Mouse (Mus musculus) hindbrain, embryonic 11.5 days (tissue): ENCODE data around the gene Def8. TPM values are rescaled to one million over a fixed set of nuclear protein-coding genes. Genes with fewer than 3 reads are reported as not detected.

Experiments
- ATAC-seq: fragments of 200-750 bp; cut with Nextera tagmentation; 2 replicates; pipeline ENCODE4 v1.8.0; 2017; ENCODE audit warnings: mild to moderate bottlenecking, moderate TSS enrichment, moderate library complexity; ENCODE audit not compliant: low FRiP score
- DNase-seq: peaks from one replicate; pipeline ENCODE4 v3.0.0-alpha.2; 2015; ENCODE audit warnings: low spot score
- H3K27ac ChIP-seq: fragments of 300-500 bp; sonication (generic); 2 replicates; pipeline ENCODE4 v1.5.1; 2014; ENCODE audit warnings: mild to moderate bottlenecking, low read depth, low read length
- H3K27me3 ChIP-seq: fragments of 300-500 bp; sonication (generic); 2 replicates; pipeline ENCODE4 v1.6.1; 2014; ENCODE audit warnings: mild to moderate bottlenecking, low read length, moderate library complexity, mixed read lengths; ENCODE audit not compliant: control insufficient read depth, insufficient read depth
- H3K36me3 ChIP-seq: fragments of 300-500 bp; sonication (generic); 2 replicates; pipeline ENCODE4 v1.6.1; 2014; ENCODE audit warnings: mild to moderate bottlenecking, low read length, moderate library complexity, mixed read lengths; ENCODE audit not compliant: control insufficient read depth, insufficient read depth
- H3K4me1 ChIP-seq: fragments of 300-500 bp; sonication (generic); replicated peaks from 2 replicates; pipeline ENCODE4 v1.6.1; 2014; ENCODE audit warnings: low read length, mixed read lengths; ENCODE audit not compliant: control insufficient read depth, insufficient read depth
- H3K4me2 ChIP-seq: fragments of 300-500 bp; sonication (generic); replicated peaks from 2 replicates; pipeline ENCODE4 v1.6.1; 2014; ENCODE audit warnings: mild to moderate bottlenecking, low read depth, low read length
- H3K4me3 ChIP-seq: fragments of 300-500 bp; sonication (generic); 2 replicates; pipeline ENCODE4 v1.5.1; 2014; ENCODE audit warnings: low read depth, low read length
- H3K9ac ChIP-seq: fragments of 300-500 bp; sonication (generic); 2 replicates; pipeline ENCODE4 v1.6.1; 2014; ENCODE audit warnings: low read depth, low read length
- H3K9me3 ChIP-seq: fragments of 300-500 bp; sonication (generic); 2 replicates; pipeline ENCODE4 v1.6.1; 2016; ENCODE audit warnings: low read length; ENCODE audit not compliant: control insufficient read depth
- WGBS: fragments of 180-500 bp; shearing (Covaris S2); extraction: QIAGEN DNeasy Blood & Tissue Kit; methylation state at CpG from one replicate; pipeline ENCODE4 v1.1.7; 2014; 5-methylcytosine and 5-hydroxymethylcytosine counted together
- polyA plus RNA-seq: library from polyadenylated mRNA; unstranded; fragments of >200 nt; fragmentation: Nextera tagmentation; extraction: Ambion mirVana; gene quantifications from 2 replicates; pipeline ENCODE4 v1.2.1, GENCODE M21; 2014

Gene Def8
- polyA plus RNA-seq, 1 experiment from 2014 or later = 32.5 TPM

DNA sequence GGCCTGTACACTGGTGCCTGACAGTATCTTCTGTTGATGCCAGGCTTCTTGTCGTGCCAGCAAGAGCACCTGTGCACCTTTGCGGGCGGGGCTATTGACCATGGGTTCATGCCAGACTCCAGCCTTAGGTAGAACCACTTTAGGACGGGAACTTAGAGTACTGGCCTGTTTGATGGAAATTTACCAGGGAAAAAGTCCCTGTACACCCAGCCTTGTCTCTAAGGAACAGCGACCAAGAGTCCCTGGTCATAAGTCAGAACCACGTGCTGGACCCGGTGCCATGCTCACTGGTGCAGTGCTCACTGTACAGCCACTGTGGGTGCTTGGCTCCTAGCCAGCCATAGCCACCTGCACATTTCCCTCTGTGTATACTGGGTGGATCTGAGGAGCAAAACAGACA lies 34.3 kb upstream of the Def8 start:
- no peak overlapping the region for H3K27ac ChIP-seq
- no peak overlapping the region for H3K4me2 ChIP-seq
- no peaks in the 10 kb centered on the region for H3K4me1 ChIP-seq
- no peak overlapping the region for H3K4me3 ChIP-seq
- H3K9me3 ChIP-seq = no peaks in the 10 kb centered on the region
- DNase-seq (no peak), ATAC-seq (no peak)
- no peak overlapping the region for H3K9ac ChIP-seq
- no peaks in the 10 kb centered on the region for H3K27me3 ChIP-seq
- 96% methylated on average over 7 of the region's 7 CpGs for WGBS
- H3K36me3 ChIP-seq = peaks cover 22% of the 10 kb centered on the region

DNA sequence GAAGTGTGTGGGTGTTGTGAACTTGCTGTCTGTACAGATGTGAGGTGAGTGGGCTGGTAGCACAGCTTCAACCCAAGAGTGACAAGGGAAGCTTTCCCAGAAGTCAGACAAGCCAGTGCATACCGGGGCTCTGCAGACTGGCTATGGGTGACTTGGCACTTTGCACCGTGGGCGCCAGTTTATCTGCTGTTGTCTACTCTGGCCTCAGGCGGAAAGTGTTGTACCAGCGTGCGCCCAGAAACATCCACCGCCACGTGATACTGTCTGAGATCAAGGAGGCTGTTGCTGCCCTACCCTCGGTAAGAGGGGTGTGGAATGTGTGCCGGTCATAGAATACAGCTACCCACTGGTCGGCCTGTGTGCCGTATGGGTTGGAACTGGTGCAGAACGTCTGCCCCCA lies 25.0 kb upstream of the Def8 start:
- H3K4me1 ChIP-seq = no peaks in the 10 kb centered on the region; the same call in 1 of the 2 replicates
- no peak overlapping the region for H3K9ac ChIP-seq
- 96% methylated on average over 13 of the region's 13 CpGs for WGBS
- peaks cover 20% of the 10 kb centered on the region for H3K36me3 ChIP-seq
- H3K9me3 ChIP-seq = no peaks in the 10 kb centered on the region
- no peaks in the 10 kb centered on the region for H3K27me3 ChIP-seq
- DNase-seq (no peak), ATAC-seq (no peak)
- H3K4me2 ChIP-seq = no peak overlapping the region
- no peak overlapping the region for H3K4me3 ChIP-seq
- H3K27ac ChIP-seq = no peak overlapping the region

DNA sequence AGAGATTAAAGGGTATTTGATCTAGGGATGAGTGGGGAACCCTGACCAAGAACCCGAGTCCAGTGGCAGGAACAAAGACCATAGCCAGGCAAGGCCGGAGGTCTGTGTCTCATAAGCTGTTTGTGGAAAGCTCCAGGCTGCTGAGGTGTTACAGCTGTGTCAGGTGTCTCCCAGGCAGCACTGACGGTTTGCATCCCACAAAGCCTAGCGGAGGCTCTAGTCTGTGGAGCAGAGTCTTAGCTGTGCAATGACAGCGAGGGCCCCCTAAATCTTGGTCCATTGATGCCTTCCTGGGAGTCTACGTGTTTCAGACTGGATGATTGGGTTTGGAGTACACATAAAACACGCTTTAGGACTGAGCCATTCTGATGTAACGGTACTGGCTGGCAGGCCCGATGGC lies 21.4 kb upstream of the Def8 start:
- ATAC-seq = no peak
- DNase-seq = no peak
- Histone ChIP-seq H3K27ac (no peak overlapping the region), H3K4me3 (no peak overlapping the region), H3K36me3 (peaks cover 8% of the 10 kb centered on the region), H3K27me3 (no peaks in the 10 kb centered on the region), H3K4me1 (no peaks in the 10 kb centered on the region; the same call in 1 of the 2 replicates), H3K4me2 (no peak overlapping the region), H3K9me3 (no peaks in the 10 kb centered on the region), H3K9ac (no peak overlapping the region)
- WGBS = 90% methylated on average over 9 of the region's 9 CpGs

DNA sequence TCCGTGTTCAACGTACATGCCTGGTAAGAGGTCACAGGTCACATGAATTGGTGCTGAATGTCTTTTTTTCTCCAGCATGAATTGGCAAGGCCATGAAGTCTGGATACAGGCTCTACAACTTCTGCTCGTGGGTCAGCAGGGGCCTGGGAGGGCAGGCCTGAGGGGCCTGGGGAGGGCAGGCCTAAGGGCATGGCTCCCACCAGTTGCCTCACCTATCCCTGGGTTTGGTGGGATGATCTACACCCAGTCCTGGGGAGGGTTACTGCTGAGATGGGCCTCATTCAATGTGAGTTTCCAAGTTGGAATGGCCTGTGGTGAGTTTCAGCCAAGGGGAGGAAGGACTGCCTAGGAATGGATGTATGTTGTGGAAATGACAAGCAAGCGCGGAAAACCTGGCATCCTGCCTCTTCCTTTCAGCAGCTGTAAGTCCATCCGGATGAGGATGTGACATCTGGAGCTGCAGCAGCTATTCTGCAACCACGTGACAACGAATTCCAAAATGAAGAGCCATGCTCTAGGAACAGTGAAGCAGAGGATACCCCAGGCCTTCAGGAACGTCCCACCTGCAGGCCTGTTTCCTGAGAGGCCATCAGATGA lies 20.5 kb upstream of the Def8 start:
- H3K4me3 ChIP-seq = no peak overlapping the region
- no peak for DNase-seq
- H3K9ac ChIP-seq = no peak overlapping the region
- H3K4me1 ChIP-seq = no peaks in the 10 kb centered on the region; the same call in 1 of the 2 replicates
- WGBS = 93% methylated on average over 9 of the region's 9 CpGs
- no peak overlapping the region for H3K27ac ChIP-seq
- H3K9me3 ChIP-seq = no peaks in the 10 kb centered on the region
- no peak overlapping the region for H3K4me2 ChIP-seq
- H3K36me3 ChIP-seq = peaks cover 2% of the 10 kb centered on the region
- H3K27me3 ChIP-seq = no peaks in the 10 kb centered on the region
- ATAC-seq = no peak

DNA sequence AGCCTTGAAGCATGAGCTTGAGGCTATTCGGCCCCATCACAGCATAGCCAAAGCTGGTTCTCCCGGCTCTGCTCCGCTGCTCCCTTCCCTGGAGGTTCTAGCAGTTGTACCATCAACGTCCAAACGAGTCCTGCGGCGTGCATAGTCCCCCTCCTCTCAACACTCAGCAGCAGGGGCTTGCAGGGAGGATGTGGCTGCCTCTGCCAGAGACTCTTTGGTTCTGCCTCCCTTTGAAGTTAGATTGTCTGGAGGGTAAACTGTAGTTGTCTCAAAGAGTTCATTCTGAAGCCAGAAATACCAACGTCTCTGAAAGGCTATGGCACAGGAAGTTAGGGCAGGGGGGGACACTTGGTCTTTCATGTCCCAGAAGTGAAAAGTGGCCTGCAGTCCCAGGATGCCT lies 18.8 kb upstream of the Def8 start:
- H3K9ac ChIP-seq = no peak overlapping the region; the same call in 1 of the 2 replicates
- no peak overlapping the region for H3K4me3 ChIP-seq
- H3K27me3 ChIP-seq = no peaks in the 10 kb centered on the region
- H3K9me3 ChIP-seq = no peaks in the 10 kb centered on the region
- no peak overlapping the region for H3K4me2 ChIP-seq
- ATAC-seq = no peak
- peak; percentile 2 for DNase-seq
- H3K27ac ChIP-seq = 0 out of 2 replicates have a peak overlapping the region, but pooled peaks have one; percentile 47
- no peaks in the 10 kb centered on the region; the same call in none of the 2 replicates for H3K4me1 ChIP-seq
- H3K36me3 ChIP-seq = peaks cover 2% of the 10 kb centered on the region; the same call in 1 of the 2 replicates
- 51% methylated on average over 8 of the region's 8 CpGs for WGBS

DNA sequence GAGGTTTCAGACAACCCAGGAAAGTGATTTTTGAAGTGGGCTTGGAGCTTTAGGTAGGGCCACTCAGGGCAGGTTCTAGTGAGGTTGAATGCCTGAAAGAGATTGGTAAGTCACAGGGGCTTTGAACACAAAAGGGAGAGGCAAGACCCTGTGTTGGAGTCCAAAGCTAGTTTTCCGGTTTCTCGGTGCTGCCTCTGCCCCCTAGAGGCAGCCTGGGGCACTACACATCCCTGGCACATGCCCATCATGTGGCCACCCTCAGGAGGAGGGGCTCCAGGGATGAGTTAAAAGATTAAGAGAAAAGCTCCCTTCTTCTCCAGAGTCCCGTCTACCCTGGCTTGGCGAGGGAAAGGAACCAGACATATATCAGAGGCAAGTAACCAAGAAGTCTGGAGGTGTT lies 16.5 kb upstream of the Def8 start, which contains the start of gene Mc1r:
Mc1r (plus strand) TSS at position 322 of the 400 bp plus-strand sequence.
- no peak within 1 kb of the TSS for H3K4me3 ChIP-seq
- peak; percentile 82 for DNase-seq
- no peaks in the 10 kb centered on the region; the same call in none of the 2 replicates for H3K4me1 ChIP-seq
- H3K4me2 ChIP-seq = no peak within 1 kb of the TSS
- no peak within 1 kb of the TSS for H3K9ac ChIP-seq
- peaks cover 5% of the 10 kb centered on the region; the same call in 1 of the 2 replicates for H3K27me3 ChIP-seq
- H3K9me3 ChIP-seq = no peaks in the 10 kb centered on the region
- WGBS = 16% methylated on average over 4 of the region's 4 CpGs
- no peak within 1 kb of the TSS for H3K27ac ChIP-seq
- ATAC-seq = no peak
- H3K36me3 ChIP-seq = no peaks in the 10 kb centered on the region

DNA sequence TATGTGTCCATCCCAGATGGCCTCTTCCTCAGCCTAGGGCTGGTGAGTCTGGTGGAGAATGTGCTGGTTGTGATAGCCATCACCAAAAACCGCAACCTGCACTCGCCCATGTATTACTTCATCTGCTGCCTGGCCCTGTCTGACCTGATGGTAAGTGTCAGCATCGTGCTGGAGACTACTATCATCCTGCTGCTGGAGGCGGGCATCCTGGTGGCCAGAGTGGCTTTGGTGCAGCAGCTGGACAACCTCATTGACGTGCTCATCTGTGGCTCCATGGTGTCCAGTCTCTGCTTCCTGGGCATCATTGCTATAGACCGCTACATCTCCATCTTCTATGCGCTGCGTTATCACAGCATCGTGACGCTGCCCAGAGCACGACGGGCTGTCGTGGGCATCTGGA lies 15.7 kb upstream of the Def8 start:
- Histone ChIP-seq H3K4me2 (no peak overlapping the region), H3K9me3 (no peaks in the 10 kb centered on the region), H3K4me3 (no peak overlapping the region), H3K4me1 (no peaks in the 10 kb centered on the region; the same call in none of the 2 replicates), H3K27me3 (peaks cover 7% of the 10 kb centered on the region; the same call in 1 of the 2 replicates), H3K36me3 (no peaks in the 10 kb centered on the region), H3K9ac (no peak overlapping the region), H3K27ac (no peak overlapping the region)
- ATAC-seq = no peak
- DNase-seq = no peak
- WGBS = 95% methylated on average over 13 of the region's 13 CpGs

DNA sequence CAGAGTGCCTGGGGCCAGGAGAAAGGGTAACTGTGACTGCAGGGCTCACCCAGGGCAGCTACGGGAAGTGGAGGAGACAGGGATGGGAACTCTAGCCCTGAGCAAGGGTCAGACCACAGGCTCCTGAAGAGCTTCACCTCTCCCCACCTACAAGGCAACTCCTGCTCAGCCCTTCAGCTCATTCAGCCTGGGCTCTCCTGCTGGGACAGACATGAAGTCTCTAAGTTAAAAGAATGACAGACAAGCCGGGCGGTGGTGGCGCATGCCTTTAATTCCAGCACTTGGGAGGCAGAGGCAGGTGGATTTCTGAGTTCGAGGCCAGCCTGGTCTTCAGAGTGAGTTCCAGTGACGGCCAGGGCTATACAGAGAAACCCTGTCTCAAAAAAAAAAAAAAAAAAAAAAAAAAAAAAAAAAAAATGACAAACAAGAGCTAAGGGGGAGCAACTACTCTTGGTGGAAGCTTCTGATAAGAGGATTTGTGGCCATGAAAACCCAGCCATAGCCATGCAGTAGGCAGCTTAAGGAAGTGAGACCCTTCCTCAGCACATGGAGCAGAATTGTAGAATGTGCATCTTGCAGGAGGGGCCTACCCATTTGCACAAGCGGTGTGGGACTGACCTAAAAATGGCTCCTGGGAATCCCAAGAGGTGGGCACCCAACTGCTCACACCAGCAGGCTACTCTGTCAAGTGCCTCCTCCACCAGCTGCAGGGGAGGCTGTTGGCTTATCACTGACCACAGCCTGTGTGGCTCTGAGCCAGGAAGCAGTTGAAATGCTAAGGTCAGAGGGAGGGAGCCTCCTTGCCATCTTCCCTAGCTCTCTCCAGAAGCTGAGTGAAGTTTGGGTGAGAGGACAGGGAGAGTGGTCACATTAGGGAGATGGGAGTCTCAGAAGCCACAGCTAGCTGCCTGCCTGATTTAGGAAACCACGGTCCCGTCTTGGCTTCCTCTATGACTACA lies 14.5 kb upstream of the Def8 start:
- Histone ChIP-seq H3K27me3 (peaks cover 10% of the 10 kb centered on the region; the same call in 1 of the 2 replicates), H3K9ac (no peak overlapping the region), H3K4me1 (peaks cover 2% of the 10 kb centered on the region), H3K4me2 (peak overlapping the region; percentile 74; the same call in 1 of the 2 replicates), H3K9me3 (no peaks in the 10 kb centered on the region), H3K4me3 (no peak overlapping the region), H3K36me3 (no peaks in the 10 kb centered on the region), H3K27ac (no peak overlapping the region)
- whole genome bisulfite sequencing = 78% methylated on average over 9 of the region's 9 CpGs
- DNase-seq (peak; percentile 5), ATAC-seq (no peak)
